Mouse (Mus musculus) large intestine, adult 2 months (tissue): ENCODE results near the gene Alox12b. TPM values are rescaled to one million over a fixed set of nuclear protein-coding genes. Genes with fewer than 3 reads are reported as not detected.

Source experiments
- DNase-seq: peaks from one replicate; pipeline ENCODE4 v3.0.0-alpha.2; 2012; ENCODE audit warnings: low read depth, low spot score
- WGBS: fragments of 180-500 bp; shearing (Covaris S2); methylation state at CpG from one replicate; pipeline ENCODE4 v1.1.7; 2018; 5-methylcytosine and 5-hydroxymethylcytosine counted together
- polyA plus RNA-seq: library from polyadenylated mRNA; depleted of rRNA; stranded (reverse); fragments of >200 nt; gene quantifications from 2 replicates; pipeline ENCODE4 v1.2.3, GENCODE M21; 2012; rRNA removed

Alox12b gene
- polyA plus RNA-seq: 0.06 TPM in 1 of 2 replicates, not detected in the other

GRCm38 (mm10) chr11:69156800-69157199 lies at the start of gene Alox12b:
TSS of gene Alox12b (plus strand) at chr11:69156989.
- no peak for DNase-seq
- WGBS: 7% methylated on average over 18 of the region's 18 CpGs

GRCm38 (mm10) chr11:69107676-69108075 lies 49.1 kb upstream of the Alox12b start:
- no peak for DNase-seq
- 91% methylated on average over 11 of the region's 11 CpGs for WGBS

GRCm38 (mm10) chr11:69108223-69108622 lies 48.6 kb upstream of the Alox12b start:
- DNase-seq: no peak
- WGBS: 91% methylated on average over 9 of the region's 9 CpGs

DNA sequence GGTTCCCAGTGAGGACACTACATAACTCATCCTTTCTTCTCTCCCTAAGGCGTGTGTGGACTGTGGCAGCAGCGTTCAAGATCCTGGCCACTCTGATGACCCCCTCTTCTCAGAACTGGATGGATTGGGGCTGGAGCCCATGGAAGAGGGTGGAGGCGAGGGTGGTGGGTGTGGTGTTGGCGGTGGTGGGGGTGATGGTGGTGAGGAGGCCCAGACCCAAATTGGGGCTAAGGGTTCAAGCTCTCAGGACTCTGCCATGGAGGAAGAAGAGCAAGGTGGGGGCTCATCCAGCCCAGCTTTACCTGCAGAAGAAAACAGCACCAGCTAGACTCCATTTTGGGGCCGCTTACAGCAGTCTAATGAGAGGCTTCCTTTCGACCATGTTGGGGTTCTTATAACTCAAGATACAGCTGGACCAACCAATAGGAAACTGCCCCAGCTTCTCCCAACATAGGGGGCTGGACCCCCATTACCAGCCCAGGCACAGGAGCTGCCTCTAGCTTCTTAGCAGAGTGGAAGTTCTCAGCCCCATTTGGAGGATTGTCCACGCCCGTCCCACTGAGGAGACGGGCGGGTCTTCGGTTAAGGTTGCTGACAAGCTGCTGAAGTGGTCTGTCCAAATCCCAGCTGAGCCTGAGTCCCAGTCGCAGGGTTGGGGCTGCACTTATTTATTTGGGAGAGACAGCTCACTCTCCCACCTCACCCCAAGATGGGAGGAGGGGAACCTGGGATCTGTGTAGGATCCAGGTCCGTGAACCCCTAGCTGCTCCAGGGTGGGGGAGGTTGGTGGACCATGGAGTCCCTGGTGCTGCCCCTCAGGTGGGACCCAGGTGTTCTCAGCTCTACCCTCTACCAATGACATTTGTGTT lies 47.5 kb upstream of the Alox12b start:
- 88% methylated on average over 13 of the region's 13 CpGs for WGBS
- no peak for DNase-seq

- WGBS: 3% methylated on average over 30 of the region's 30 CpGs
- DNase-seq: no peak
These were observed 46.3 kb upstream of the Alox12b start for GRCm38 (mm10) chr11:69110319-69111046.

DNA sequence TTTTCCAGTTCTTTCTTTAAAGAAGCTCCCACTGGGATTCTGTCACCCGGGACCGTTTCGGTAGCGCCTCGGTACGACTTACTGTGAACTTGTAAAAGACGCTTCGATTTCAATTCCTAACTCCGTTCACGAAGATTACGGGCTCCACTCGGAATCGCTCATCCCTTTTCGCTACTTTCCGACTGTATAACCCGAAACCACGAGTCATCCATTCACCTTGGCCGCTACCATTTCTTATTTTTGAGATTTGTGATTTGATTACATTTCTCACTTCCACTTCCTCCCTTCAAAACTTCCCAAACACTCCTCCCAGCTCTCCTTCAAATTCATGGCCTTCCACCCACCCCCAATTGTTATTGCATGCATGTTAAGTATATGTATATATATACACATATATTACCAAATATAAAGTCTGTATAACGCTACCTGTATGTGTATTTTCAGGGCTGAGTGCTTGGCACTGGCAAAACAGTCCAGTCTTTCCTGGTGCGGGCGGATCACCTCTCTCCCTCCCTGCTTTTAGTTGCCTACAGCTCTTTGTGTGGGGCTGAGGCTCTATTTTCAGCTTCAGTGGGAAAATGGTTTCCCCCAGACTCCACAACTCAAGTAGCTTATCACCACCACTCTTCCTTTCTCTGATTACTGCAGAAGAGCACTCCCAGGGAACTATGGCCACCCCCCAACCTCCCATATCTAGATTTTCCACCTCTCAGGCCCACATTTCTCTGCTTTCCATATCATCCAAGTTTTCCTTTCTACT lies 45.6 kb upstream of the Alox12b start:
- DNase-seq: no peak
- WGBS: 13% methylated on average over 21 of the region's 21 CpGs

GRCm38 (mm10) chr11:69111865-69112264 lies 44.9 kb upstream of the Alox12b start:
- DNase-seq: no peak
- 77% methylated on average over 4 of the region's 4 CpGs for WGBS

DNA sequence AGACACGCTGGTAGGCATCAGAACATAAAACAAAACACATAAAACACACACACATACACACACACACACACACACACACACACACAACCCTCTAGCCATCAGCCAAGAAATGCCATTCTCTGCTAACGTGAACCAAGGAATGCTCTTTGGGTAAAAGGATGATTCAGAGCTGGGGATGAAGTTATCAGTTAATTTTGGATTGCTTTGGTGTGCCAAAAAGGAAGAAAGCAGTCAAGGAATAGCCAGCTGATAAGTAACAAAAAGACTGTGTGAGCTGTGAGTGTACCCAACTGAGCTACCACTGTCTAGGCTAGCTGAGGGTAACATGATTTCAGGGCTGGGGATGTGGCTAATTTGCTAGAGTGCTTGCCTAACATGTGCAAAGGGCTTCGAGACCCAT lies 42.8 kb upstream of the Alox12b start:
- 59% methylated on average over 3 of the region's 3 CpGs for WGBS
- DNase-seq: no peak

DNA sequence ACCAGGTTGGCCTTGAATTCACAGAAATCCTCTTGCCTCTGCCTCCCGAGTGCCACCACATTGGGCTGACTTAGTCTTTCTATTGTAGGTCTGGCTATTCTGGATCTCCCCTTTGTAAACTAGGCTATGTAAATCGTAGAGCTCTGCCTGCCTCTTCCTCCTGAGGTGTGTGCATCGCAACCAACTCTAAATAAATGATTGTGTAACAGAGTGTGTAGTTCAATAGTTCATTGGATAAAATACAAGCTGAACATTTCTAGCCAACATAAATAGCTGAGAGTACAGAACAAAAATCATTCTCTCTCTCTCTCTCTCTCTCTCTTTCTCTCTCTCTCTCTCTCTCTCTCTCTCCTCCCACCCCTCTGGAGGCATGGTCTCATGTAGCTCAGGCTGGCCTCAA lies 42.2 kb upstream of the Alox12b start:
- 82% methylated on average over 3 of the region's 3 CpGs for WGBS
- no peak for DNase-seq

- 66% methylated on average over 5 of the region's 5 CpGs for WGBS
- no peak for DNase-seq
These were observed 39.9 kb upstream of the Alox12b start for GRCm38 (mm10) chr11:69116843-69117242.

DNA sequence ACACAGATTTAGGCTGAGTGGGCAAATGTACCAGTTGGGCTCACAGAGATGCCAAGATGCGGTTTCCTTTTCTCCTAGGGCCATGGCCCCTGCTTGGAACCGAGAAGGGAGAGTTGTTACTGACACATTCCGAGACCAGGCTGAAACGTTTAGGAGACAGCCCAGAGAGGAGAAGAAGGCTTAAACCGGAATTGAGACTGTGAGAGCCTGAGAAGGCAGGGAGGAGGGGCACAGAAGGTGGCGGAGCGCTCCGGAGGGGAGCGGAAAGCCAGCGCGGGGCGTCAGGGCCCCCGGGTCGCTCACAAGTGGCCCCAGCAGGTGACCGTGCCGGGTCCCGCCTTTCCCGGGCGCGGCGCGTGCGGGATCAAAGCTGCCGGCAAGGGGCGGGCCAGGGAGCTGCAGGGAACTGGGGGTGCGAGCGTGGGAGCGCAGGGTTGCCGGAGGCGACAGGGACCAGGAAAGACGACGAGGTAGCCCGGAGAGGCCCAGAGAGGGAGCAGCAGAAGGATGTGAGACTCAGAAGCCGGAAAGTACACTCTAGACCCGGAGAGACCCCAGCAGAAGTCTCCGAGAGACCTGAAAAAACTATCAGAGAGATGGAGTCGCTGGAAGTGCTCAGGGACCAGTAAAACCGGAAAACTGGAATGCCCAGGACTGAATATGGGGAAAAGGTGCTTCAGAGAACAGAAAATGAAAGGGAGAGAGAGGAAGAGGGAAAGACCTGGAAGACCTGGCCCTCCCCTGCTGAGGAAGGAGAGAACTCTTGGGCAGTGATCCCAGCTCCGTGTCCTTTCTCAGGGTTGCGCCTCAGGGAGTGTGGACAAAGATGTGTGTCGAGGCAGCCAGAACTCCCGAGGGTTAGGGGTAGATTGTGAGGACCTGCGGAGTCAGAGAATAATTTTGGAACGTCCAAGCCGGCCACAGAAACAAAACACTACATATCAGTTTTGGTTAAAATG lies 38.8 kb upstream of the Alox12b start:
- under 1% methylated on average over 45 of the region's 45 CpGs for WGBS
- no peak for DNase-seq

DNA sequence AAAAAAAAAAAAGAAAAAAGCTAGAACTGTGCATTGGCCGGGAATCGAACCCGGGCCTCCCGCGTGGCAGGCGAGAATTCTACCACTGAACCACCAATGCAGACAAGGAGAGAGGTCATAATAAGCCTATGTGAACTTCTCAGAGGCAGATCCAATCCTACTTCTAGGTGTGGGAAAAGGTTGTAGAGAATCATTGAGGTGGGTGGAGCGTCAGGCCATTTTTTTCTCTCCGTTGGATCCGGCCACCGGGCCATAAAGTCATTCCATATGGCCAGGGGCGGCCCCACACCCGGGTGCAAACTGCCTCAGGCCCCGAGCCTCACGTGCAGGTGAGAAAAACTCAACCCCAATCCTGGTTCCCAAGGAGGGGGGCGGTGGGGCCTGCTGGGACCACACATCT lies 38.0 kb upstream of the Alox12b start:
- no peak for DNase-seq
- WGBS: 4% methylated on average over 15 of the region's 15 CpGs

- 85% methylated on average over 14 of the region's 14 CpGs for WGBS
- DNase-seq: no peak
These were observed 37.2 kb upstream of the Alox12b start for GRCm38 (mm10) chr11:69119446-69120155.

DNA sequence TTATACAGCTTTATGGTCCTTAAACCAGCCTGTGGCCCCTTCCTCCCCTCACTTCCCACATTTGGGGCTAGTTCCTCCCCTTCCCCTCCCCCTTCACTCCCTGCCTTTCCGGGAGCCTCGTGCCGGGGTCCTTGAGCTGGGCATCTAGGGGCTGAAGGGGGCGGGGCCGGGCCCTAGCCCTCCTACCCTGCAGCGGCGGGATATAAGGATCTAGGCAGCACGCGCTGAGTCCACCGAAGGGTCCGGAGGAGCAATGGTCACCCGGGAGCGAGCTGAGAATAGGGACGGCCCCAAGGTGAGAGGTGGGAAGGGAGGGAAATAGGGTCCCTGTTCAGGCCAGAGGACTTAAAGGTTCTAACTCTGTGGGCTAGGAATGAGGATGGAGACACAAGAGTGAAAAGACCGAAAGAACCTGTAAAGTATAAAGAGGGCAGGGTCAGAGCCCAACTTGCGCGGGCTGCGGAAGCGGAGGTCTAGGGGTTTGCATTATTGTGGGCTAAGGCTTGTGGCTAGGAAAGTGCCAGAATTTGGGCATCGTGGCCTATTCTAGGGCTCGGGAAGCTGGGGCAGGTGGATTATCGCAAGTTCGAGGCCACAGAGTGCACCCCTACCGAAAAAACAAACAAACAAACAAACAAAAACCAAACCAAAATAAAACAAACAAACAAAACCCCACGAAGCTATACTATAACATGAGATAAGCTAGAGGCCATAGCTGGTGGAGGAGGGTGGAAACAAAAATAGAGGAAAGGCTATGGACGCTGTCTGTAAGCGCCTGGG lies 36.4 kb upstream of the Alox12b start, which contains the start of gene Hes7:
Hes7 (plus strand) TSS at position 184 of the 780 bp plus-strand sequence.
- no peak for DNase-seq
- 41% methylated on average over 27 of the region's 27 CpGs for WGBS

- DNase-seq: no peak
- 4% methylated on average over 33 of the region's 33 CpGs for whole genome bisulfite sequencing
These were observed 35.6 kb upstream of the Alox12b start for GRCm38 (mm10) chr11:69121001-69121740.

DNA sequence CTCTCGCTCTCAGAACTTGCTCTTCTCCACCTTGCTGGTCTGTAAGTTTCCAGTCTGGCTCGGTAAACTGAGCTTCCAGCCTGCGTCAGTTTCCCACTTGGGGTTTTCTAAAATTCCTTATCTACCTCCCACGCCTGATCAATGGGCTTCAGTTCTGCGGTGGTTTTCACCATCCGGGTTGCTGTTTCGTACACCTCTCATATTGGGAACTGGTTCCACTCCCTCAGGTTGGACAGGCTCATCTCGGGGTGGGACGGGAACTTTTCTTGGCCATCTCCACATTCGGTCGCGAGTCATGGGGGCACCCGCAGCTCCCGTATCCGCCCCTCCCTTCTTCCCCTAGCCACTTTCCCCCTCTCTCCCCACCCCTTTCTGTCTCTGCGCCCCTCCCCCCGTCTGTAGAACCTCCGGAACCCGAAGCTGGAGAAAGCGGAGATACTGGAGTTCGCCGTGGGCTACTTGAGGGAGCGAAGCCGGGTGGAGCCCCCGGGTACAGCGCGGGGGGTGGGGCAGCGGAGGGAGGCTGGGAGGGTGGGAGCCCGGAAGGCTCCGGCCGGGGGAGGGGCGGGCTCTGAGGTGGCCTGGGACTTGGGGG lies 35.0 kb upstream of the Alox12b start:
- under 1% methylated on average over 31 of the region's 32 CpGs for WGBS
- DNase-seq: no peak
